Mouse (Mus musculus): Measurements from ENCODE around the gene Sdr9c7. TPM values are rescaled to one million over a fixed set of nuclear protein-coding genes. Genes with fewer than 3 reads are reported as not detected.

The Sdr9c7 gene
- polyA plus RNA-seq (2015; fragmentation: Nextera tagmentation; extraction: Ambion mirVana), result not detected in 2 replicates

DNA sequence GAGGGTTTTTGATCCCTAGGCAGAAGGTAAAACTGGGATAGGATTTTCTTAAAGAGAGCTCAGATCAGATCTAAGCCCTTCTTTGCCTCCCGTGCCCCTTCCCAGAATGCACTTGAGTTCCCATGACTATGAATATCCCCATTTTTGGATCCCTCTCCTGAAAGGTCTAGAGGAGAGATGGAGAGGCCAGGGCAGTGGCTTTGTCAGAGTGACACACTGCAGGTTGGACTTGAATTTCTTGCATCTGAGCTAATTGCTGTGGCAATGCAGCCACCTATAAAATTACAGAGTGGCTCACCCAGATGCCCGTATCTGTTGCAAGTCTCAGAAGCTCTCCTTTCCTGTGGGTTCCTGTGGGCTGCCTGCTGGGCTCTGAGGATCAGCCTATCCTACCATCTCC lies at the start of gene Sdr9c7:
Gene Sdr9c7 (plus strand): TSS at position 301 of the 400 bp plus-strand sequence.

DNA sequence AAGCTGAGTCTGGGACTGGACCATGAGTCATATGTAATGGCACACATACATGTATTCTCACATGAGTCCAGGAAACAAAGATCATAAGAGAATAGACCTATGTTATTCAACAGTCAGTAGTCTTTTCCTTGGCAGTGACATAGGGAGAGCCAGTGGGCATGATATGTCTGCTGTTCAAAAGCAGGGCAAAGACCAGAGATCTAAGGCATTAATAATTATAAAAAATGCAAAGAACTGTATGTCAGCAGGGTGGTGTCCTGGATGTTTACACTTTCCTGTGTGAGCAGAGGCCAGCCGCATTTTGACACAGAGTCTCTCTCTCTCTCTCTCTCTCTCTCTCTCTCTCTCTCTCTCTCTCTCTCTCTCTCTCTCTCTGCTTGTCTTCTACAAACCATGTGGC lies 48.7 kb upstream of the Sdr9c7 start, which contains the start of gene Rdh19:
Gene Rdh19 (plus strand): TSS at position 301 of the 400 bp plus-strand sequence.

DNA sequence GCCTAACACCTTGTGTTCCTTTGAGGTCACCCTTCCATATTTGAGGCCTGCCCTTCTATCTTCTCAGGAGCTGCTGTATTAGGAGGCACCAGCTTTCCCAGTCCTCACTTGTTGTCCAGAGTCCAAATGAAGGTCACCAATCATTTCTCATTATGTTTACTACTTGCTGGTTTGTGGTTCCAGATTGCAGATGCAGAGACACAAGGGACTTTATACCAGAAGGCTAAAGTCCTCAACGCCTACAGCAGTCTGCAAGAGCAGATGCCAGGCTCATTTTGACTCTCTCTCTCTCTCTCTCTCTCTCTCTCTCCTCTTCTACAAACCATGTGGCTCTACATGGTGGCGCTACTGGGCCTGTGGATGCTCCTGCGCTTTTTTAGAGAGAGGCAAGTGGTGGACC lies 32.1 kb upstream of the Sdr9c7 start, which contains the start of gene Rdh16f2:
Gene Rdh16f2 (plus strand): TSS at position 243 of the 400 bp plus-strand sequence.

DNA sequence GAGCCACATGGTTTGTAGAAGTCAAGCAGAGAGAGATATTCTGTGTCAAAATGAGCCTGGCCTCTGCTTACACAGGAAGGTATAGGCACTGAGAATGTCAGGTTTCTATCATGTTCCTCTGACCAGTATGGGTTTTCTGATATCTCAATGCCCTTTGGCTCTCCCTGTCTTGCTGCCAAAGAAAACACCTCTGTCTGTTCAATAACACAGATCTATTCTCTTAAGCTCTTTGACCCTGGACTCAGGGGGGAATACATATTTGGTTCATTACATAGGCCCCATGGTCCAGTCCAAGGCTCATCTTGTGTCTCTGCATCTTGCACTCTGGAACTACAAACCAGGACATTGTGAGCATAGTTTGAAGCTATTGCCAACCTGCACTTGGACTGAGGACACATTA lies 9.7 kb upstream of the Sdr9c7 start, which contains the start of gene Rdh7:
Gene Rdh7 (minus strand): TSS at position 213 of the 400 bp plus-strand sequence.

Other genes starting within 250 kb of the Sdr9c7 start
- 2.5 and 3.2 TPM in 2 replicates for gene Nemp1, start 231.6 kb upstream of the Sdr9c7 start, polyA plus RNA-seq (2015; fragmentation: Nextera tagmentation; extraction: Ambion mirVana)
- 2.9 and 3.3 TPM in 2 replicates for gene Nab2, start 229.9 kb upstream of the Sdr9c7 start, polyA plus RNA-seq (2015; fragmentation: Nextera tagmentation; extraction: Ambion mirVana)
- gene Myo1a, start 193.3 kb upstream of the Sdr9c7 start, polyA plus RNA-seq (2015; fragmentation: Nextera tagmentation; extraction: Ambion mirVana), result 0.55 and 1.2 TPM in 2 replicates
- 7.0 and 8.1 TPM in 2 replicates for gene Tac2, start 174.0 kb upstream of the Sdr9c7 start, polyA plus RNA-seq (2015; fragmentation: Nextera tagmentation; extraction: Ambion mirVana)
- gene Zbtb39, start 159.0 kb upstream of the Sdr9c7 start, polyA plus RNA-seq (2015; fragmentation: Nextera tagmentation; extraction: Ambion mirVana), result 2.1 and 2.7 TPM in 2 replicates
- gene Gpr182, start 146.8 kb upstream of the Sdr9c7 start, polyA plus RNA-seq (2015; fragmentation: Nextera tagmentation; extraction: Ambion mirVana), result 1.4 and 2.3 TPM in 2 replicates
- gene Rdh1, start 138.8 kb upstream of the Sdr9c7 start, polyA plus RNA-seq (2015; fragmentation: Nextera tagmentation; extraction: Ambion mirVana), result 0.05 TPM in 1 of 2 replicates, not detected in the other
- not detected in 2 replicates for gene Rdh16f1, start 138.7 kb upstream of the Sdr9c7 start, polyA plus RNA-seq (2015; fragmentation: Nextera tagmentation; extraction: Ambion mirVana)
- gene Rdh9, start 122.1 kb upstream of the Sdr9c7 start, polyA plus RNA-seq (2015; fragmentation: Nextera tagmentation; extraction: Ambion mirVana), result 0.41 and 0.49 TPM in 2 replicates
- not detected in 2 replicates for gene Rdh16, start 97.4 kb upstream of the Sdr9c7 start, polyA plus RNA-seq (2015; fragmentation: Nextera tagmentation; extraction: Ambion mirVana)
- not detected in 2 replicates for gene Rdh19, start 48.6 kb upstream of the Sdr9c7 start, polyA plus RNA-seq (2015; fragmentation: Nextera tagmentation; extraction: Ambion mirVana)
- not detected in 2 replicates for gene Rdh16f2, start 32.0 kb upstream of the Sdr9c7 start, polyA plus RNA-seq (2015; fragmentation: Nextera tagmentation; extraction: Ambion mirVana)
- not detected in 2 replicates for gene Rdh7, start 9.7 kb upstream of the Sdr9c7 start, polyA plus RNA-seq (2015; fragmentation: Nextera tagmentation; extraction: Ambion mirVana)
- not detected in 2 replicates for gene Hsd17b6, start 109.1 kb downstream of the Sdr9c7 start, polyA plus RNA-seq (2015; fragmentation: Nextera tagmentation; extraction: Ambion mirVana)
- 24.3 and 26.1 TPM in 2 replicates for gene Prim1, start 116.7 kb downstream of the Sdr9c7 start, polyA plus RNA-seq (2015; fragmentation: Nextera tagmentation; extraction: Ambion mirVana)
- 431 and 441 TPM in 2 replicates for gene Naca, start 137.1 kb downstream of the Sdr9c7 start, polyA plus RNA-seq (2015; fragmentation: Nextera tagmentation; extraction: Ambion mirVana)
- 362 and 422 TPM in 2 replicates for gene Ptges3, start 160.4 kb downstream of the Sdr9c7 start, polyA plus RNA-seq (2015; fragmentation: Nextera tagmentation; extraction: Ambion mirVana)
- gene Atp5b, start 184.8 kb downstream of the Sdr9c7 start, polyA plus RNA-seq (2015; fragmentation: Nextera tagmentation; extraction: Ambion mirVana), result 2,307 and 2,329 TPM in 2 replicates
- 10.3 and 11.0 TPM in 2 replicates for gene Baz2a, start 193.1 kb downstream of the Sdr9c7 start, polyA plus RNA-seq (2015; fragmentation: Nextera tagmentation; extraction: Ambion mirVana)